Mouse (Mus musculus): ENCODE data around the gene Gm14459.
"Not testable (repeated sequence)": the region's sequence is repeated elsewhere in the genome, so short reads cannot be mapped to it uniquely, and the experiment has no call there.

Gm14459 gene

GRCm38 (mm10) chrX:8524854-8525253 is at the start of gene Gm14459:
TSS of gene Gm14459 (minus strand) at chrX:8524954.
- in situ Hi-C loops (cut with MboI): no loop called here

DNA sequence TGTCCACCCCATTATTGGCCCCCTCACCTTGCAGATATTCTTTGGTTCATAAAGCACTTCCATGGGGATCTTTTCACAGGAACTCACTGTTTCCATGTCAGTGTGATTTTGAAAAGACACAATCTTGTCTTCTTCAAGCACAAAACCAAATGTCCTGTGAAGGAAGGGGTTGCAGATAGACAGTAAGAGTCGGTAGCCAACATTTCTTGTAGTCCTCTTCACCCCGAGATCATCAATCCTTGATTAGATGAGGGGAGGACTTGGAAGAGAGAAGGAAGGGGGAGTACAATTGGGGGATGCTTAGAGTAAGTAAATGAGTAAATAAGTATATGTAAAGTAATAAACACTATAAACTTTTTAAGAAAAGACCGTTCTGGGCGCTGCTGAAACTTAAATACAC is 23.4 kb upstream of the Gm14459 start, which contains the start of gene Ssxb6:
TSS of gene Ssxb6 (minus strand) at position 101 of the 400 bp plus-strand sequence.
- in situ Hi-C loops (cut with MboI): not testable (repeated sequence)

Measured in mature B cell (primary cell).